Mouse (Mus musculus): ENCODE measurements around the gene Mettl22.

The Mettl22 gene

DNA sequence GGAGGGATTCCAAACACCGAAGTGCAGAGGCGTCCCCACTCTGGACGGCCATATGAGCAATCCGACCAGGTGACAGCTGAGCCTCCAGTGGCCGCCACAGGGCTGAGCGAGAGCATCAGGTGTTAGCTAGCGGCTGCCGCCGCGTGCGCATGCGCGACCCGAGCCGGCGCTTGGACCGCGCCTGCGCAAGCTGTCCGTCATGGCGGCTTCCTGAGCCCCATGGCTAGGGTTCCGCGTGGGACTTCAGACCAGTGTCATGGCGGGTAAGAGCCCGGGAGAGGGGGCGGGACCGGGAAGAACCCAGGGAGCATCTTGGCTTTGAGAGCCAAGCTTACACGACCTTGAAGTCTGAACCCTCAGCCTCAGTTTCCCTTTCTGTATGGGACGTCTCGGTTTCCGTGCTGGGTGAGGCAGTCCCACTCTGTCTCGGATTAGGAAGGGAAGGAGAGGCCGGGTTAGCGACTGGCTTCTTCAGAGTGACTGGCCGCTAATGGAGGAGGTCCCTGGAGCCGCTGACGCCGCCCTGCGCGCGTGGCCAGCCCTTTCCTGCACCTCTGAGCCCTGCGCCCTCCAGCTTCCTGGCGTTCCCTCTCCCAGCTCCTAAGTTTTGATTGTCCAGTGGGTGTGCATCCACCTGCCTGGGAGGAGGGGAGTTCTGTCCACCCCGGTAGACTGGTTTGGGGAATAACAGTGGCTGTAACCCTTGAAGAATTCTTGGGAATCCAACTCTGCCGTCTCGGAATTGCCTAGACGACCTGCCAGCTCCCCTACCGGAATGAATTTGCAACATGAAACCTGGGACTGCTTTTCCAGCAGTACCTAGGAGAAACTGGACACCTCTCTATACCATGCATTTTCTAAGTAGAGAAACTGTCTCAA is at the start of gene Mettl22:
Gene Mettl22 (plus strand): TSS at position 186 of the 879 bp plus-strand sequence.
- peak; percentile 88 for DNase-seq (ENCODE audit: low spot score in 2 of 2)

DNA sequence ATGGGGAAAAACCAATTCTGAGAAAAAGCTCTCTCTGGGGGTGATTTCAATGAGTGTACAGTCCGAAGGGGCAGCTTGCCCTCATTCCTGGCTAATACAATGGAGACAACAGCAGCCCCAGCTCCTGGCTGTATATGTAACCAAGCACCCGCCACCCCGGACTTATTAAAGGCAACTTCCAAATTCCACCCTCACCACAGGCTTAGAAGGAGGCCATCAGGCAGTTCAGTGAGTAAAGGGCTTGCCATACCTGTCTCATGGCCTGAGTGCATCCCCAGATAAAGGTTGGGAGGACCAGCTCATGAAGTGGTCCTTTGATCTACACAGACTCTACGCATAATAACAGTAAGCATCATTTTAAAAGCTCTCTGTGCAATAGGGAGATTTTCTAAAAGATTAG is 49.7 kb upstream of the Mettl22 start:
- no peak for DNase-seq (ENCODE audit: low spot score in 2 of 2)

DNA sequence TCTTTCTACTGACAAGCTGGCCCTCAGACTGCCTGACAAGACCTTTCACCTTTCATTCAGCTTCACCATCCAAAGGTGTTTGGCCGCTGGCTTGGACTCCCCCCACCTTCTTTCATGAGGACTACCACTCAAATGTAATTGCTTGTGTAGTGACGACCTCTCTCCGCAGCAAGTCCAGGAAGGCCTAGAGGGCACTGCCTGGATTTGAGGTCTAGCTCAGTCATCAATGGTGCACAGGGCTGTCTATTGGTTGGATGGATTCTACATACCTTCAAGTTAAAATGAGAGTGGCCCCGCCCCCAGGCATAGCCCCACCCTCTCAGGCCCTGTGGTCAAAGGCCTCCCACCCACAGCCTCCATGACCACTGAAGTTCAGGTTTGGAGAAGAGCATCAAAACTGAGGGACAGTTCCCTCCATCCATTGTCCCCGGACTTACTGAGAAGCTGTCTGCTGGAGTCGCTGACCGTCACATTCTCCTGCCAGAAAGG is 46.9 kb upstream of the Mettl22 start:
- DNase-seq (ENCODE audit: low spot score in 2 of 2), result no peak

DNA sequence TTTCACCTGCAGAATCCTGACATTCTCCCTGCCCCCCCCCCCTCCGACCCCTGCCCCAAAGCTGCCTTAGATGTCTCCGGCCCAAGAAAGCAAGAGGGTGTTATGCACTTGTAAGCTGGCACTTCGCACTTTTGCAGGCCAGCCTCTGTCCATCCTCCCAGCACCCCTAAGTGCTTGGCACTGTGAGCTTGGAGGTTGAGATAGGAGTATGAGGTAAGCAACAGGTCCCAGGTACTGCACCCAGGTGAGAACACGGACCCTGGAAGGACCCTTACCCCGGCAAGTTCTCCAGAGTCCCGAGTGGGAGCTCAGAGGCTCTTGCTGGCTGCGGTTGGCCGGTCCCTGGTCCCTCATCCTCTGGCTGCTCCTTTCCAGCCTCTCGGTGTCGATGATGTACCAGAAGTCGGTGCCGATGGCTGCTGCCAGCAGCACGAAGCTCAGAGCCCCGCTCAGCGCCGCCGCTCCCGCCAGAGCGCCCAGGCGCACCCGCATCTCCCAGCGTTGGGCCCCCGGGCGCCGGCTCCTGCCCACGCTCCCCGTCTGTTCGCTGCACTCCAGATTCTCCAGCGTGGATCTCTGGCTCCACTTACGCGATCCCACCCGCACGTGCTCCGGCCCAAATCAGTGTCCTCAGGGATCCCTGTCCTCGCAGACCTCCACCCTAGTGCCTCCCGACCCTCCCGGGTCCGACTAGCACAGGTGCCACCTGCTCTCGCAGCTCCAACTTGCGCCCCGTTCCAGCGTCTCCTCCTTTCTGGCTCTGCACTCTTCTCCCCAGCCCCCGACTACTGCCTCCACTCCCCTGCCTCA is 46.2 kb upstream of the Mettl22 start:
- DNase-seq (ENCODE audit: low spot score in 2 of 2), result peak in 1 of 2 experiments; percentile 44

DNA sequence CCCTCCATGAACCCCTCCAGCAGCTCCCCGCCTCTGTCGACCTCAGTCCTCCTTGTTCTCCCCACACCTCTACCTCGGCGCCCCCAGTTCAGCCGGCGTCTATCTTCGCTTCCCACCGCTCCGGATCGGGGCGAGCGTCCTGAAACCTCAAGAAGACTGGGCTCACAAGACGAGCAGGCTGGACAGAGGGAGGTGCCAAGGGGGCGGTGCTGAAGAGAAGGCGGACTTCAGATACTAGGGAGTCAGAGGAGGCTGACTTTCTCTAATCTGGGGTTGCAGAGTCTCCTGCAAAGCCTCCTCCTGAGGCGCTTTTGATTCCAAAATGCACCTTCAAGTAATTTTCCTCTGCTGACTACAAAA is 45.6 kb upstream of the Mettl22 start, which contains the start of gene Tmem114:
Gene Tmem114 (minus strand): TSS at position 166 of the 360 bp plus-strand sequence.
- no peak for DNase-seq (ENCODE audit: low spot score in 2 of 2)

DNA sequence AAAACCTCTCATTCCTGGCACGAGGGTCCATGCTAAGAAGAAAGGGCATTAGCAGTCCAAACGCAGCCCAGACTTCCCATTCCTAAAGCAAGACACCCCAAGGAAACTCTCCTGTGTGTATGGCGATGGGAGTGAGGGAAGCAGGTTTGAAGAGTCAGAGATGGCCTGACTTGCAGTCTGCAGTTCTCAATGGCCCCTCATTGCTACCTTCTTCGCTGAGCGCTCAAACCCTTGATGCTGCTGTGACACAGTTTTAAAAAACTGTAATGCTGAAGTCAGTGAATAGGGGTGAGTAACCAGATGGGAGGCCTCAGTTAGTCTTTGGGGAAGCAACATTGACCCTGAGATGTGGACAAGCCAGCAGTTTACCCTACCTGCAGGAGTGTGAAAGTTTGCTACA is 44.9 kb upstream of the Mettl22 start:
- no peak for DNase-seq (ENCODE audit: low spot score in 2 of 2)

DNA sequence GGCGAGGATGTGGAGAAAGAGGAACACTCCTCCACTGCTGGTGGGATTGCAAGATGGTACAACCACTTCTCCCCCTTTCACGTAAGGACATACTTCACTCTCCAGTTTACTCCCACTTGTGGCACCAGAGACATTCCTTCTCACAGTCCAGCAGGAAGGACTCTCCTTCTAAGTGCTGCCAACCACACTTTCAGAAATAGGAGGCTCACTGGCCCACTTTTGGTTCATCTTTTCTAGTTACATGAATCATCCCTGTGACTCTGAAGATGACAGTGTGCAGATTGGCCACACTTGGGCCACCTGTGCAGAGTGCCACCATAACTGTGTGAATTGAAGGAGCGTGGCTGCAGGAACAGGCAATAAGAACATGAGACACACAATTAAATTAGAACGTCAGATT is 41.1 kb upstream of the Mettl22 start:
- no peak for DNase-seq (ENCODE audit: low spot score in 2 of 2)

DNA sequence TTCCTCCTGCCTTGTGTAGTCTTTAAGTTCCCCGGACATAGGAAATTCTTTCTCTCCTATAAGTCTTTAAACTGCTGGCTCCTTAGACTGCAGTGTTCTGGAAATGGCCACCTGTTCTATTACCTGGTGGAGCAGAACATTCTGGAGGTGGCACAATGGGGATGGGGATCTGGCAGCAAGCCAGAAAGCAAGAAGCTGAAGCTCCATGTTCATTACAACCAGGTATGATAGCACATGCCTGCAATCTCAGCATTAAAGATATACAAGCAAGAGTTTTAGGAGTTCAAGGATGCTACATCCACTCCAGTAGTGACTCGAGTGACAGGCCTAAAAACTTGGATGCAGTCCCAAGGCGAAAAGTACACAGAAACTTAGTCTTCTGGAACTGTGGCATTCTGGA is 38.0 kb upstream of the Mettl22 start:
- no peak for DNase-seq (ENCODE audit: low spot score in 2 of 2)

DNA sequence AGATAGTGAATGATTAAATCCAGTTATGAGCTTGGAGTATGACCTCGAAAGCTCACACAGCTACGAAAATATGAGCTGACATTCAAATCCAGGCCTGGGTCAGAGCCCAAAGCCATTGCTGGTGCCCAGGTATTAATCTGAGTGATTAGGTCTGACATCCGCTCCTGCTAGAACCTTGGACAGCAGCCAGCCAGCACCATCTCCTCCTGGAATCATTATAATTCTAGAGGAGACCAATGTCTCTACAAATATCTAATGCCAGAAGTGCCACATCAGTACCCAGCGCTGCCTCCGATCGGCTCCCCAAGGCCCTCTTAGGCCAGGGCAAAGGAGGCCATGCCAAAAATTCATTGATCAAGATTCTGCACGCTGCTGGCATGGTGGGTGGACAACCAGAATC is 25.7 kb upstream of the Mettl22 start:
- DNase-seq (ENCODE audit: low spot score in 2 of 2), result no peak

DNA sequence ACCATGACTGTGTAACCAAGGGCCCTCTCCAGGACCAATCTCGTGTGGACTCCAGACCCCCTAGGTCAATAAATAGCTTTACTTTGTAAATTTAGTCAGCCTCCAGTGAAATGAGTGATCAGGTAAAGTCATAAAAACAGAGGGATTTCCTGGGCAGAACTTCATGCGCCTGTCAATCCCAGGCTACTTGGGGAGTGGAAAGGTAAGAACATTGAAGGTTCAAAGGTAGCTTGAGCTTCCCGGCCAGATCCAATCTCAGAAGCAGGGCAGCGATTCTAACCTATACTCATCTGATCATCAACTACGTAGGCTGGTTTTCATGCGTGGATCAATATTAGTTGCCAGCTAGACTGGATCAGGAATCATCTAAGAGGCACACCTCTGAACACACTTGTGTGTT is 24.3 kb upstream of the Mettl22 start:
- DNase-seq (ENCODE audit: low spot score in 2 of 2), result no peak

DNA sequence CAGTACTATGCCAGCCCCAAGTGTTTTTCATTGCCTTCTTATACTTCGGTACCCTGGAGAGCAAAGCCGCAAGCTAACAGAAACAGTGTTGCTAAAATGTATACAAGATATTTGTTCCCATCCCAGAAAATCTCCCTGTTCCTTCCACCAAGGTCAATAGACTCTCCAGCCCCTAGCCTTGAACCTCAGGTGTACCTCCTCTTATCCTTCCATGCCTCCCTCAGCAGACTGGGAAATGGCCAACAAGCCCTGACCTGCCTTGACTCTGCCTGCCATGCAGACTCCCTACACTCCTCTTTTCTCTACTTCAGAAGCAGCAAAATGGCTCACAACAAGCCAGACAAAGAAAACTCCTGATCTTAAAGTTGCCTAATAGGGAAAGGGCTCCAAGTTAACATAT is 17.3 kb upstream of the Mettl22 start:
- no peak for DNase-seq (ENCODE audit: low spot score in 2 of 2)

DNA sequence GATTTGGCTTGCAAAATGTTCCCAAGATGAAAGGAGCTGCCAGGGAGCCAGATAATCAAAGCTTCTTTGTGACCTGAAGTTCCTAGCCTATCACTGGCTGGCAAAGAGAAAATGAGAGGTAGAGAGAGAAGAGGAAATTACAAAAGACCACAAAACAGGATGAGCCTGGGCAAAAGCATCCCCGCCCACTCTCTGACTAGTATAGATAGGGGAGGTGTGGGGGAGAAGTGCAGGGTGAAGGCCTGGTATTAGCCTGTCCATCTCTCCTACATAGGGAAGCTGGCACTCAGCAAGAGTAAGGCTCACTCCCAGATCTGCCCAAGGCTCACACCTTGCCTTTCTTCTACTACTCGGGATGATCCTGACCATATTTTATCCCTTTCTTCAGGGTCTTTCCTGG is 15.4 kb upstream of the Mettl22 start:
- DNase-seq (ENCODE audit: low spot score in 2 of 2), result no peak

DNA sequence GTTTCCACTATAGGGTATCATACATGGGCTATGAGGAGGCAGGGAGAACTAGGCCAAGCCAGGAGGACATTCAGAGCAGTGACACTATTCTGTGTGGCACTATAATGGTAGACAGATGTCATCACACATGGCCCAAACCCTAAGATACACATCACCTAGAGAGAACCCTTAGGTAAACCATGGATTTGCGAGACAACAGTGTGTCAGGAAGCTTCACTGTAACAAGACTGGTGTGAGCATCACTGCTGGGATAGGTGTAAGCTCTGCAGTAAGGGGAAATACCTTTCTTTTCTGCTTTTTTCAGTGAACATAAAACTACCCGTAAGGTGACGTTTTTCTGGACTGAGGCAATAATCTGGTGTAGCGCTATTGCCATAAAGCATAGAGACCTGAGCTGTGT is 12.2 kb upstream of the Mettl22 start:
- no peak for DNase-seq (ENCODE audit: low spot score in 2 of 2)

DNA sequence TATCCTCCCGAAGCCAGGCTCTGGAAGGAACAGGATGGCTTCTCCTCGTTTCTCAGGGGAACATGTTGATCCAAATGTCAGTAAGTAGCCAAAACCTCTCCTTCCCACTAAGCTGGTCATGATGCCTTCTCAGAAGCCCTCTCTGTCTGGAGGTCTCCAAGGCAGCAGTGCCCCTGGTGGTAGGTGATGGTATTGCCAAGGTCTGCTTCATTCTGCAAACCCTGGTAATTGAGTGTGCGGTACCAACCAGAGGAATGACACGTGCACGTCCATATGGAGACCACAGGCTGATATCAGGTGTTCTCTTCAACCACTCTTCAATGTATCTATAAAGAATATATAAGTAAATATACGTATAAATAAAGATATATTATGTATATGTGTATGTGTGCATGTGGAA is 11.5 kb upstream of the Mettl22 start:
- peak in 1 of 2 experiments; percentile 22 for DNase-seq (ENCODE audit: low spot score in 2 of 2)

DNA sequence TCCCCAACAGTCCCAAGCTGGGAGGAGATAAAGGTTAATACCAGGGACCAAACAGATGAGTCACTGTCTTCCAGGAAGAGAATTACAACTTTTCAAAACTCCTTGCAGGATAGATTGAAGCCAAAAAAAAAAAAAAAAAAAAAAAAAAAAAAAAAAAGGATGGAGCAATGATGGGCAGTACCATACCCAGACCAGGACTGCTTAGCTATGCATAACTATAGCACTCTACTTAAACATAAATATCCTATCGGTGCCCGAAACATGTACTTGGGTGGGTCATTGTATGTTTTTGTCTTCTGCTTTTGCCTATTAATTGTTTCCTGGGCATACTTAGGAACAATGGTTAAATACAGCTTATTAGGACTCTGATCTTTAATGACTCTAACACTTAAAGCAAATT is 456 bp upstream of the Mettl22 start:
- no peak for DNase-seq (ENCODE audit: low spot score in 2 of 2)

DNA sequence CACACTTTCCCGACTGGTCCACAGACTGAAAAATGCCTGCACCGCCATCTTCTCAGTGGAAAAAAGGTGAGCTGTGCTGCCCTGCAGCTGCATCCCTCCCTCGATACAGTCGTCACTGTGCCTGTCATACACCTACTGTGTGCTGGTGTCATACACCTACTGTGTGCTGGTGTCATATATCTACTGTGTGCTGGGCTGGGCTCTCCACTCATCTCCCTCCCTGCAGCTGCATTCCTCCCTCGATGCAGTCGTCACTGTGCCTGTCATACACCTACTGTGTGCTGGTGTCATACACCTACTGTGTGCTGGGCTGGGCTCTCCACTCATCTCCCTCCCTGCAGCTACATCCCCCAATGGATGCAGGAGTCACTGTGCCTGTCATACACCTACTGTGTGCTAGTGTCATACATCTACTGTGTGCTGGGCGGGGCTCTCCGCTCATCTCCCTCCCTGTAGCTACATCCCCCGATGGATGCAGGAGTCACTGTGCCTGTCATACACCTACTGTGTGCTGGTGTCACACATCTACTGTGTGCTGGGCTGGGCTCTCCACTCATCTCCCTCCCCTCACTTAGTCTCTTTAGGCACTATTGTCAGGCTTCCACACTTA is 16.9 kb downstream of the Mettl22 start:
- no peak for DNase-seq (ENCODE audit: low spot score in 2 of 2)

DNA sequence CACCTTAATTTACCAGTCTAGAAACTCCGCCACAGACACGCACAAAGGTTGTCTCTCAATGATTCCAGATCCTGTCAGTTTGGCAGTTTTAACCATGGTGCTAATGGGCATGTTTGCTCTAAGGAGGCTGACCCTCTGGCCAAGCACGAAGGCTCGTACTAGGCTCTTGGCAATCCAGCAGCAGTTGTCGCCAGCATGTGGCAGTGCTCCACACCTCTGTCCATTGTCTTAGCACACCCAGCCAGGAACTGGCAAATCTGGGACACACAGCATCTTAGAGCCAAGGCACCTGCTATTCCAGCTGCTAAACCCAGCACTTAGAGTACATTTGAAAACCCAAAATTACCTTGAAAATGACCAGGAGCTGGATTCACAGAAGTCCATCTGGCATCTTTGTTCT is 18.8 kb downstream of the Mettl22 start:
- DNase-seq (ENCODE audit: low spot score in 2 of 2), result no peak

DNA sequence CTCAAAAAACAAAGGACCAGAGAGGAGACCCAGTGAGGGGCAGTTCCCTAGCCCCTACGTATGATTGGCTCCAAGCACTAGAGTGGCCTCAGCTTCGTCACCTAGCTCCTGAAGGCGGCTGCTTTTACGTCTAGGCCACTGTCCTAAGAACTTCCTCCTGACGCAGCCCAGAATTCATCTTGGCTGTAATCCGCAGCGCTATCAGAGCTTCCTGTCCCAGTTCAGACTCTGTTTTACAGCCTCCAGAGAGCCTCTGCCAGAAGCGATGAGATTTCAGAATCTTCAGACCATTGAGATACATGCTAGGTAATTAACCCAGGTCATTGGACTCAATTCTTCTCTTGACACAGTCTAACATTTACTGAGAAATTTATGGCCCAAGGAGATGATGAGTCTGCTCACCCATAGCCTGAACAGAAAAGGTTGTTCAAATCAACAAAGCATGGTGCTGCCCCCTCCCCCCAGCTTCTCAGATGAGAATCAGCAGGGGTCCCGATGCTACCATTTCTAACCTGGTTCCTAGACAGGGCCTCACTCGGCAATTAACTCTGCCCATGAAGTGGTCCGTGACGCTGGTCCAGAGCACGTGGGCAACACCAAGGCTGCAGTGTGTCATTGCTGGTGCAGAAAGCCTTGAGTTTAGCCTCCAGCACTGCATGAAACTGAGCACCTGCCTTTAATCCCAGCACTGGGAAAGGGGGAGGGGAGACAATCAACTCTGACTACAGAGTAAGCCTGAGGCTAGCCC is 21.3 kb downstream of the Mettl22 start:
- DNase-seq (ENCODE audit: low spot score in 2 of 2), result no peak

DNA sequence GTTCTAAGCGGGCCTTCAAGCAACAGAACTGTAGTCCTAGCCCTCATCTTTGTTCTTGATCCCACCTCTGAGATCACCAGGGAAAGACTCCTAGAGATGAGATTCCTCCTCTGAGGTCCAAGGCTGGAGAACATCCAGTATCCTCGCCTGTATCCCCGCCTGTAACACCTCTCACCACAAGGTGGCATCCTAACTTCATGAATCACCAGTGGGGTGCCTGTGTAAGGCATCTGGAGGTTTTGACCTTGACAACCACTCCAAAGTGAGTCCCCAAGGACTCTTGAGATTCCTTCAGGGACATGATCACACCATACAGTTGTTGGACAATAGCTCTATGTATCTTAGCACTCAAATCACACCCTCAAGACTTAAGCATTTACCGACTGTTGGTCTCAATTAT is 23.7 kb downstream of the Mettl22 start:
- peak in 1 of 2 experiments; percentile 62 for DNase-seq (ENCODE audit: low spot score in 2 of 2)

DNA sequence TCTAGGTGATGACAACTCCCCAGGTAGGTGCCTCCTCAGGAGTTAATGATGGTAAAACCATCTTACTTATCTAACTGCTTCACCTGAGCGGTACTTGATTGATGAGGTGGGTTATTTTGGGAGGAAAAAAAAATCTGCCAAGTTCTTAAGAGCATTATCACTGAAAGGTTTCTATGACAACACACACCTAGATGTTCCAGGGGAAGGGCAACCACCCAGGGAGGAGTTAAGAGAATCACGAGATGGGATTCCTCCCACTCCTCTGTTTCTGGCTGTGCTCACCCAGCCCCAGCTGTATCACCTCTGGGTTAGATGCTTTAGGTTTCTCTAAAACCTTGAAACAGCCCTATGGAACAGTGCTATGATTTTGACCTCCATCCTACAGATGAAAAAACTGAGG is 26.4 kb downstream of the Mettl22 start:
- no peak for DNase-seq (ENCODE audit: low spot score in 2 of 2)

DNA sequence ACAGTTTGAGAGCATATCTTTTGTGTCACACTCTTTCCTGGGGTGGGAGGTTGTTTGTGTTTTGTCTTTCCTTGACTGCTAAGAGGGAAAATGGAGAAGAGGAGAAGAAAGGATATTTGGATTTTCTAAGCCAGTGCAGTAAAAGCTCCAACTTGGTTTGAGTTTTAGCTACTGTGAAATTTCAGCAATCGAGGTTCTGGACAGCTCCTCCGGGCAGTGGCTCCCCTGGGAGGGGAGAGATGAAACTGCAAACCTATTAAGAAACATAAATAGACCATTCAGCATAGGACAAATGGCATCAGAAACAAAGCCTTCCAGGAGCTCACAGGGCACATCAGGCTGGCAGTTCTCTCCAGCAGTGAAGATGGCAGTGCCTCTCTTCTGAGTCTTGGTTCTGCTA is 33.7 kb downstream of the Mettl22 start:
- no peak for DNase-seq (ENCODE audit: low spot score in 2 of 2)

DNA sequence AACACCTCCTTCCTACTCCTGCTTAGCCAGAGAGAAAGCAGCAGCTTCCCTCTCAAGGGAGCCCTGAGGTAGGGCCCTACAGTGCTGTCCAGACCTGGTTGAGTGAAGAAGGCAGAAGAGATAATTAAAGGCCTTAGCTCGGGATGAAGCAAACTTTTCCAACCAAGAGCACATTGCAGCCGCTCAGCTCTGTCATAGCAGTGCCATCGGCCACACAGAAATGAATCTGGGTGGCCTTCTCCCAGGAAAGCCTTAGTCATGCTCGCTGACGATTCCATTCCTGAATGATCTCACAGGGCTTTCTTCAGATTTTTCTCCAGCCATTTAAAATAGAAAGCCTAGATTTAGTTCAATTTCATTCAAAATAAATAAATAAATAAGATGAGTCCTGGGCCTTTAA is 39.3 kb downstream of the Mettl22 start:
- no peak for DNase-seq (ENCODE audit: low spot score in 2 of 2)

Data from frontal cortex, postnatal 10 days (tissue).